Mouse (Mus musculus): ENCODE measurements around the gene Ptprb. TPM values are rescaled to one million over a fixed set of nuclear protein-coding genes. Genes with fewer than 3 reads are reported as not detected.

Gene Ptprb
- polyA plus RNA-seq, 1 experiment from 2014 or later = 2.9 TPM

GRCm38 (mm10) chr10:116261559-116261958 lies 13.8 kb upstream of the Ptprb start:
- H3K4me3 ChIP-seq (ENCODE audit: low read depth, low read length) = no peak overlapping the region
- no peak for ATAC-seq (replicated peaks; ENCODE audit: low FRiP score)
- H3K27me3 ChIP-seq (ENCODE audit: control insufficient read depth, insufficient read depth, low read length) = no peaks in the 10 kb centered on the region
- no peak for DNase-seq (ENCODE audit: low spot score)
- 76% methylated on average over 5 of the region's 5 CpGs for WGBS
- H3K4me2 ChIP-seq (ENCODE audit: low read depth, low read length, severe bottlenecking) = no peak overlapping the region
- no peak overlapping the region for H3K27ac ChIP-seq (ENCODE audit: low read depth, low read length)
- H3K9ac ChIP-seq (ENCODE audit: low read length) = no peak overlapping the region
- no peaks in the 10 kb centered on the region for H3K9me3 ChIP-seq (ENCODE audit: control insufficient read depth, low read length)
- H3K36me3 ChIP-seq (ENCODE audit: control insufficient read depth, insufficient read depth, low read length) = no peaks in the 10 kb centered on the region
- no peaks in the 10 kb centered on the region for H3K4me1 ChIP-seq (replicated peaks; ENCODE audit: control insufficient read depth, insufficient read depth, low read length)

DNA sequence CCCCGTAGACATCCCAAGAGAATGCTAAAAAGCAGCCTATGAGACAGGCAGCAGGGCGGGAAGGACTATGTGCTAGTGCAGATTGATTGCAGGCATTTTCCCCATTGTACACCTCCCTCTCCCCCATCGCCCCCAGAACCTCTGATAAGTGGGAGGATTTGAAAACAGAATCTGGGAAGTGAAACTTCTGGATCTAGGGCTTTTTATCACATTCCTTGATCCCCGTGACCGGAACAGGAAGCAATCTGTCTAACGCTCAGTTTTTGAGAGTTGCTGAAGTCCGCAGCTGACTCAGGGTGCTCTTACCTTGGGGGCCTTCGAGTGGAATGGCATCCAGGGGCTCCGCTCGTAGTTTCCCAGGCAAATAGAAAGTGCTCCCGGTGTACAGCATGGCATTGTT lies 10.8 kb upstream of the Ptprb start:
- ATAC-seq (replicated peaks; ENCODE audit: low FRiP score) = no peak
- Histone ChIP-seq H3K27me3 (ENCODE audit: control insufficient read depth, insufficient read depth, low read length) (no peaks in the 10 kb centered on the region), H3K4me1 (replicated peaks; ENCODE audit: control insufficient read depth, insufficient read depth, low read length) (no peaks in the 10 kb centered on the region), H3K4me3 (ENCODE audit: low read depth, low read length) (no peak overlapping the region), H3K4me2 (ENCODE audit: low read depth, low read length, severe bottlenecking) (no peak overlapping the region), H3K27ac (ENCODE audit: low read depth, low read length) (no peak overlapping the region), H3K9ac (ENCODE audit: low read length) (no peak overlapping the region), H3K36me3 (ENCODE audit: control insufficient read depth, insufficient read depth, low read length) (no peaks in the 10 kb centered on the region), H3K9me3 (ENCODE audit: control insufficient read depth, low read length) (no peaks in the 10 kb centered on the region)
- WGBS = 87% methylated on average over 11 of the region's 11 CpGs
- no peak for DNase-seq (ENCODE audit: low spot score)

DNA sequence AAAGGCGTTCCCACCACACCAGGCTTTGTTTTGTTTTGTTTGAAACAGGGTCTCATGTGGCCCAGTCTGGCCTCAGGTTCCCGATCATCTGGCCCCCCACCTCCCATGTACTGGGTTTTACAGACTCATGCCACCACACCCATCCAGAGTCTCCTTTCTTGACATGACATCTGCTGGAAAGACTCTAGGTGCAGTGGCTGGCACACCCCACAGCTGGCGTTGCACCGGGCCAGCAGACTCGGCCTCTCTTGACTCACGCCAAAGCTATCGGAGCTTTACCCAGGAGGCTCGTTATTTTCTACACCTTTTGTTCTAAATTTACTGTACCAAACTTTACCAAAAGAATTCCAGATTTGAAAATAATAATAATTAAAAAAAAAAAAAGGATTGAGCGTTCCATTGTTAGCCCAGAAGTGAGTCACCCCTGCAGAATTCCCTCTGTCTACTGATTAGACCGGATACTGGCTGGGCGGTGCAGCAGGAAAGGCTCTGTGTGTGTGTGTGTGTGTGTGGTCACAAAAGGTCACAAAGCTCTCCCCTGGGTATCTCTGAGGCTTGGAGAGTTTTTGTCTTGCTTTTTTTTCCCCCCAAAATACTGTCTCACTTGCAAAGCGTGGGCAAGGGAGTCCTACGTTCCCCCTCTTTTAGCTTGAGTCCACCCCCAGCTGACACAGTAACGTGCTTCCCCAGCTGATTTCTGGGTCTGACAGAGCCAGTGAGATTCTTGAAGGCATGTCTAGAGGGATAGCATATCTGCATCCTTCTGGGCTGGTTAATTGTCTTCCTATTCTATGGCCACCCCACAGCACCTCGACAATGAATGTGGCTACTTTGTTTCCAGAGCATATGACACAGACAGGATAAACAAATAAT lies 8.5 kb upstream of the Ptprb start:
- DNase-seq (ENCODE audit: low spot score) = no peak
- Histone ChIP-seq H3K36me3 (ENCODE audit: control insufficient read depth, insufficient read depth, low read length) (no peaks in the 10 kb centered on the region), H3K4me1 (replicated peaks; ENCODE audit: control insufficient read depth, insufficient read depth, low read length) (no peaks in the 10 kb centered on the region), H3K9ac (ENCODE audit: low read length) (no peak overlapping the region), H3K4me2 (ENCODE audit: low read depth, low read length, severe bottlenecking) (no peak overlapping the region), H3K27me3 (ENCODE audit: control insufficient read depth, insufficient read depth, low read length) (no peaks in the 10 kb centered on the region), H3K27ac (ENCODE audit: low read depth, low read length) (no peak overlapping the region), H3K4me3 (ENCODE audit: low read depth, low read length) (no peak overlapping the region), H3K9me3 (ENCODE audit: control insufficient read depth, low read length) (no peaks in the 10 kb centered on the region)
- 75% methylated on average over 15 of the region's 15 CpGs for WGBS
- 0 out of 2 replicates have a peak, but pooled peaks have one; percentile 7 for ATAC-seq (replicated peaks; ENCODE audit: low FRiP score)

GRCm38 (mm10) chr10:116267434-116267822 lies 7.9 kb upstream of the Ptprb start:
- Histone ChIP-seq H3K9me3 (ENCODE audit: control insufficient read depth, low read length) (no peaks in the 10 kb centered on the region), H3K27me3 (ENCODE audit: control insufficient read depth, insufficient read depth, low read length) (no peaks in the 10 kb centered on the region), H3K9ac (ENCODE audit: low read length) (no peak overlapping the region), H3K36me3 (ENCODE audit: control insufficient read depth, insufficient read depth, low read length) (no peaks in the 10 kb centered on the region), H3K4me1 (replicated peaks; ENCODE audit: control insufficient read depth, insufficient read depth, low read length) (no peaks in the 10 kb centered on the region), H3K4me2 (ENCODE audit: low read depth, low read length, severe bottlenecking) (no peak overlapping the region), H3K4me3 (ENCODE audit: low read depth, low read length) (no peak overlapping the region), H3K27ac (ENCODE audit: low read depth, low read length) (no peak overlapping the region)
- ATAC-seq (replicated peaks; ENCODE audit: low FRiP score) = no peak
- 77% methylated on average over 4 of the region's 4 CpGs for WGBS
- no peak for DNase-seq (ENCODE audit: low spot score)

DNA sequence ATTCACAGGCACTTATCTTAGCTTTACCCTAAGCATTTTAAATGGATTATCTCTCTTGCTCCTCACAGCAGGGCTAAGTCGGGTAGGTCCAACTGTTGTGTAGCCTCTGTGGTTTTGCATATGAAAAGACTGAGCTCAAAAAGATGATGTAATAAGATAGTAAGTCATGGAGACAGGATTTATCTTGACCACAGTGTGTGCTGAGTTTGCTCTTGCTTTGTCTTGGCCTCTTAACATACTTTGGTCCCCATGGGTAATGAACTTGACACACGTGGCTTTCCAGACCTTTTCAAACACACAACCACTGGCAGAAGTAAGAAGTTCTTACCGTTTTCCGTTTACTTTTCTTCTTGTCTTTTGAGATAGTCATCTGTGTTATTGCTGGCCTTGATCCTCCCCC lies 7.0 kb upstream of the Ptprb start:
- ATAC-seq (replicated peaks; ENCODE audit: low FRiP score) = no peak
- Histone ChIP-seq H3K9me3 (ENCODE audit: control insufficient read depth, low read length) (no peaks in the 10 kb centered on the region), H3K36me3 (ENCODE audit: control insufficient read depth, insufficient read depth, low read length) (no peaks in the 10 kb centered on the region), H3K9ac (ENCODE audit: low read length) (no peak overlapping the region), H3K4me1 (replicated peaks; ENCODE audit: control insufficient read depth, insufficient read depth, low read length) (no peaks in the 10 kb centered on the region), H3K4me2 (ENCODE audit: low read depth, low read length, severe bottlenecking) (no peak overlapping the region), H3K27me3 (ENCODE audit: control insufficient read depth, insufficient read depth, low read length) (no peaks in the 10 kb centered on the region), H3K27ac (ENCODE audit: low read depth, low read length) (no peak overlapping the region), H3K4me3 (ENCODE audit: low read depth, low read length) (no peak overlapping the region)
- no peak for DNase-seq (ENCODE audit: low spot score)
- 56% methylated on average over 4 of the region's 4 CpGs for WGBS

DNA sequence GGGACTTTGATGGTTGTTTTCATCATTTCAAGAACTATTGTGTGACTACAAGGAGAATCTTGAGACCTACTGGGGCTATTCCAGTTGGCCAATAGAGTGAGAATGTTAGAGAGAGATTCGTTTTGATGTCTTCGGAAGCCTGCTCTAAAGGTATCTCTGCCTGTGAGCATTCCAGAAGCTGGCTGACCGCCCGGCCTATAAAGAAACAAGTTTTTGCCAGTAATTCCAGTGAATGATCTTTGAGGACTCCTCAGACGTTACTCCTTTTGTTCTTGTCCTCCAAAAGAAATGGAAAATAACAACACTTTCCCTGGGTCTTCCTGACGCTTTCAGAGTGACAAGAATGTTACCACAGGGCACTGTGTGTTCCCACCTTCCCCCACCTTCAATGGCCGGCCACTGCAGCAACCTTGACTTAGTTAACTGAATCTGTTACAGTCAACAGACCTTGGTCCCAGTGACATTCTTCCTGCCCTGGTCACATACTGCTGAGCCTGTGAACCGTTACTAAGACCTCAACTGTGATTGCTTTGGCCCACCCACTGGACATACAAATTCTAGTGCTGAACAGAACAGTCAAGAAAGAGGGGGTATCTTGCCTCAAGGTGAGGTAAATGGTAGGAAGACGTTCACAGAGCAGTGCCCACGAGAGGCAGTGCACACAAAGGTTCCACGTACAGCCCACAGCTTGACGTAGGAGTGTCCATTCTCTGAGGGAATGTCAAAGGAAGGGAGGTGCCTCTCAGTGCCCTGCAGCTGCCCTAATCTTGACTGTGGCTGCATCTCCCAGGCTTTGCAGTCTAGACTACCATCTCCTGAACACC lies 4.5 kb upstream of the Ptprb start:
- DNase-seq (ENCODE audit: low spot score) (no peak), ATAC-seq (replicated peaks; ENCODE audit: low FRiP score) (no peak)
- no peaks in the 10 kb centered on the region for H3K9me3 ChIP-seq (ENCODE audit: control insufficient read depth, low read length)
- H3K36me3 ChIP-seq (ENCODE audit: control insufficient read depth, insufficient read depth, low read length) = no peaks in the 10 kb centered on the region
- no peak overlapping the region for H3K9ac ChIP-seq (ENCODE audit: low read length)
- no peak overlapping the region for H3K4me2 ChIP-seq (ENCODE audit: low read depth, low read length, severe bottlenecking)
- H3K27me3 ChIP-seq (ENCODE audit: control insufficient read depth, insufficient read depth, low read length) = no peaks in the 10 kb centered on the region
- WGBS = 78% methylated on average over 12 of the region's 12 CpGs
- H3K27ac ChIP-seq (ENCODE audit: low read depth, low read length) = no peak overlapping the region
- H3K4me3 ChIP-seq (ENCODE audit: low read depth, low read length) = no peak overlapping the region
- H3K4me1 ChIP-seq (replicated peaks; ENCODE audit: control insufficient read depth, insufficient read depth, low read length) = no peaks in the 10 kb centered on the region

- 90% methylated on average over 10 of the region's 10 CpGs for WGBS
- no peak for ATAC-seq (replicated peaks; ENCODE audit: low FRiP score)
Measured at GRCm38 (mm10) chr10:116271470-116271915, 3.8 kb upstream of the Ptprb start.

DNA sequence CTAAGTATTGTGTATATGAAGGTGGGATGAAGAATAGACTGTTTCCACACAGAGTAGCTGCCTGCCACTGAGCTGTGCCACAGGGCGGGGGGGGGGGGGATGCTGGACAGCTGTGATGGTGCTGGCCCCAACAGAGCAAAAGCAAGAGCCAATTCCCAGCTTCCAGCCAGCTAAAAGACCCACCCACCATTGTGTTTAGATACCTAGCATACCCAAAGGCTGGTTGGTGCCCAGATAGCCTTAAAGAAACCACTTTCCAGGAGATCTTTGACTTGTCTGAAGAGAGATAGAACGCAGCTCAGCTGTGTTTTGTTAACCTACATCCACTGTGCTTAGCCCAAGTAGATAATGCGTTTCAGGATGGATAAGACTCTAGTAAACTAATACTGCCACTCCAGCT lies 3.2 kb upstream of the Ptprb start:
- Histone ChIP-seq H3K4me3 (ENCODE audit: low read depth, low read length) (no peak overlapping the region), H3K4me1 (replicated peaks; ENCODE audit: control insufficient read depth, insufficient read depth, low read length) (no peaks in the 10 kb centered on the region), H3K27me3 (ENCODE audit: control insufficient read depth, insufficient read depth, low read length) (no peaks in the 10 kb centered on the region), H3K9me3 (ENCODE audit: control insufficient read depth, low read length) (no peaks in the 10 kb centered on the region), H3K9ac (ENCODE audit: low read length) (no peak overlapping the region), H3K36me3 (ENCODE audit: control insufficient read depth, insufficient read depth, low read length) (no peaks in the 10 kb centered on the region), H3K4me2 (ENCODE audit: low read depth, low read length, severe bottlenecking) (no peak overlapping the region), H3K27ac (ENCODE audit: low read depth, low read length) (no peak overlapping the region)
- WGBS = 78% methylated on average over 3 of the region's 3 CpGs
- ATAC-seq (replicated peaks; ENCODE audit: low FRiP score) (no peak), DNase-seq (ENCODE audit: low spot score) (no peak)

More at GRCm38 (mm10) chr10:116271470-116271915, 3.8 kb upstream of the Ptprb start:
- H3K9me3 ChIP-seq (ENCODE audit: control insufficient read depth, low read length) = no peaks in the 10 kb centered on the region
- no peaks in the 10 kb centered on the region for H3K36me3 ChIP-seq (ENCODE audit: control insufficient read depth, insufficient read depth, low read length)
- no peaks in the 10 kb centered on the region for H3K4me1 ChIP-seq (replicated peaks; ENCODE audit: control insufficient read depth, insufficient read depth, low read length)
- no peak overlapping the region for H3K9ac ChIP-seq (ENCODE audit: low read length)
- H3K4me3 ChIP-seq (ENCODE audit: low read depth, low read length) = no peak overlapping the region
- H3K27me3 ChIP-seq (ENCODE audit: control insufficient read depth, insufficient read depth, low read length) = no peaks in the 10 kb centered on the region
- DNase-seq (ENCODE audit: low spot score) = no peak
- H3K27ac ChIP-seq (ENCODE audit: low read depth, low read length) = no peak overlapping the region
- H3K4me2 ChIP-seq (ENCODE audit: low read depth, low read length, severe bottlenecking) = no peak overlapping the region
